In the genomic region with DNA sequence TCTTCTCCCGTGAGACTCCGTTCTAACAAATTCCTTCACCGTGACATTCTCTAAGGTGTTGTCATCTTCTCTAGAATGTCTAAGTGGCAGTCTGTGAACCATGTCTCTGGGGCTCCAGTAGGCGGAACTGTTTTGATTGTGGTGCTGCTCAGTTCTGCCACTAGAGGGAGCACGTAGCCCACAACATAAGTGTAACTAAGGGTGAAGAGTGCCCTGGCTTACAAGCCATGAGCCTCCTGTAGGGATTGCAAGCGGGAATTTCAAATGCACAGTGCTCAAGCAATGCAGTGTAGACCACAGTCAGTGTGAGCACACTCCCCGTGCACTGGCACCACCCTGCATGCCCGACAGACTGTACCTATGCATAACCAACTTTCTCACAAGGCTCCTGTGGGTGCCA, we compare ENCODE assay signal across 8 mouse cellular contexts. TPM values are rescaled to one million over a fixed set of nuclear protein-coding genes. Genes with fewer than 3 reads are reported as not detected.
DNase-seq lines count a peak whose midpoint lies in the region; ATAC-seq lines count a peak whose summit lies in the region.

No protein-coding gene starts in this region.

- H3K27me3 ChIP-seq in hindbrain, embryonic 15.5 days = no peaks in the 10 kb centered on the region

- 5% methylated on average over 8 of the region's 8 CpGs for WGBS in hindbrain, embryonic 15.5 days

- H3K36me3 ChIP-seq in hindbrain, embryonic 15.5 days = no peaks in the 10 kb centered on the region

- no peak overlapping the region for H3K27ac ChIP-seq in hindbrain, embryonic 15.5 days (replicated peaks)

- no peak overlapping the region for H3K4me3 ChIP-seq in hindbrain, embryonic 15.5 days

- H3K4me1 ChIP-seq in hindbrain, embryonic 15.5 days (replicated peaks) = no peaks in the 10 kb centered on the region

- DNase-seq in WW6 (ENCODE audit: low read depth, low spot score) = peak; percentile 79
- peak; percentile 88 to 89 for DNase-seq in cerebellum, postnatal 14 days
- peak; percentile 59 to 81 for DNase-seq in frontal cortex, postnatal 25 days (ENCODE audit: low spot score in 2 of 2)
- DNase-seq in layer of hippocampus, postnatal 25 days (ENCODE audit: extremely low spot score in 1 of 2, low spot score in 1 of 2) = peak; percentile 58 to 74
- peak; percentile 75 to 85 for DNase-seq in lung, postnatal 4 days
- peak; percentile 94 for DNase-seq in retina, postnatal 1 day
- DNase-seq in urinary bladder, adult 2 months (ENCODE audit: low spot score) = peak; percentile 30

- no peak overlapping the region for H3K9ac ChIP-seq in hindbrain, embryonic 15.5 days

- H3K4me2 ChIP-seq in hindbrain, embryonic 15.5 days = no peak overlapping the region

- no peaks in the 10 kb centered on the region for H3K9me3 ChIP-seq in hindbrain, embryonic 15.5 days

- ATAC-seq in hindbrain, embryonic 15.5 days (ENCODE audit: low FRiP score, low read depth) = peak; percentile 86

RNA-seq across cellular contexts. Expression of a gene that starts 43.2 kb away (rescaled TPM):
- 43.6 and 45.3 TPM in 2 replicates for polyA plus RNA-seq in hindbrain, embryonic 15.5 days (2015; fragmentation: Nextera tagmentation; extraction: Ambion mirVana)
- total RNA-seq in layer of hippocampus, postnatal 25 days (2021) = 10 to 100 TPM; 28.5 to 29.6 TPM
- 5.2 and 6.3 TPM in 2 replicates for polyA plus RNA-seq in urinary bladder, adult 2 months (2012; rRNA removed)

Comparison
In these comparisons a context has a peak if more than half of its experiments do, and no peak if none do; other contexts are left out.
1. DNase-seq: peak in every context shown above with its lines; median percentile 94 in retina, postnatal 1 day; 88 in cerebellum, postnatal 14 days; 80 in lung, postnatal 4 days; 79 in WW6; 70 in frontal cortex, postnatal 25 days; 66 in layer of hippocampus, postnatal 25 days; 30 in urinary bladder, adult 2 months.